Mouse (Mus musculus) adrenal gland, adult 18-20 months (tissue): ENCODE measurements around the gene Tpra1. TPM values are rescaled to one million over a fixed set of nuclear protein-coding genes. Genes with fewer than 3 reads are reported as not detected.

Experiments used
- DNase-seq, 2 experiments: peaks; one replicate each; pipeline ENCODE4 v3.0.0; 2021 to 2022; ENCODE audit warnings: low spot score in 2 of 2
- total RNA-seq, 2 experiments: library from RNA; stranded (reverse); gene quantifications; 1 replicate in 1 of 2; 2 replicates in 1 of 2; pipeline ENCODE4 v1.2.3; 2021

The Tpra1 gene
- total RNA-seq, 2 experiments from 2014 or later: 103 to 106 TPM

DNA sequence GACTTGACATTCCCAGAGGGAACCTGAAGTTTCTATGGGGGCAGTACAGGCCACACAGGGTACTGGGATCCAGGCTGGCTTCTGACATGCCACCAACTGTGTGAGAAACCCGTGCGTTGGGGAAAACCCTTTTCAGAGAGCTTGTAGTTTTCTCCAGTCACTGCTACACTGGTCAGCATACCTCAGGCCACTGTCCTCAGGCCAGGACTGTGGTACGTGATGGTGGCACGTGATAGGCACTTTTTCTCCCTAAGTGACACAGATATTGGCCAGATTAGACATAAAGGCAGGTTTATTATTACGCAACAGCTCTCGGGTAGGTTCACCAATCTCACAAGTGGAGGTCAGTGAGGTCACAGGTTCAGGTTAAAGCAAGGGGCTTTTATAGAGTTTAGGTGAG lies 41.6 kb downstream of the Tpra1 start:
- no peak for DNase-seq

GRCm38 (mm10) chr6:88946442-88946841 lies 44.4 kb downstream of the Tpra1 start:
- no peak for DNase-seq

DNA sequence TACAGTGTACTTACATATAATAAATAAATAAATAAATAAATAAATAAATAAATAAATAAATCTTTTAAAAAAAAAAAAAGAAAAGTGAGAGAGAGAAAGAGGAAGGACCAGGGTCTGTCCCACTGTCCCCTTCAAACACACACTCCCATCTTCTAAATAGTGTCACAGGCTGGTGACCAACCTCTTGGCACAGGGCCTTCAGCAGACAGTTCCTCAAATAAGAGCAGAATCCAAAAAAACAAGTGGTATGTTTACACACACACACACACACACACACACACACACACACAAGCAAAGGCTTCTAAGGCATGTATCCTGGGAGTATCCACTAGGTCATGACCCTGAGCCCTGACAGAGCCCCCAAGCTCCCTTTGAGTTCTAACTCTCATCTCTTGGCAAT lies 45.7 kb downstream of the Tpra1 start:
- no peak for DNase-seq

- no peak for DNase-seq
Observed at GRCm38 (mm10) chr6:88956725-88957124, 54.7 kb downstream of the Tpra1 start.

- no peak for DNase-seq
Observed at GRCm38 (mm10) chr6:88957313-88957712, 55.3 kb downstream of the Tpra1 start.

GRCm38 (mm10) chr6:88957801-88958211 lies 55.8 kb downstream of the Tpra1 start:
- DNase-seq: no peak

DNA sequence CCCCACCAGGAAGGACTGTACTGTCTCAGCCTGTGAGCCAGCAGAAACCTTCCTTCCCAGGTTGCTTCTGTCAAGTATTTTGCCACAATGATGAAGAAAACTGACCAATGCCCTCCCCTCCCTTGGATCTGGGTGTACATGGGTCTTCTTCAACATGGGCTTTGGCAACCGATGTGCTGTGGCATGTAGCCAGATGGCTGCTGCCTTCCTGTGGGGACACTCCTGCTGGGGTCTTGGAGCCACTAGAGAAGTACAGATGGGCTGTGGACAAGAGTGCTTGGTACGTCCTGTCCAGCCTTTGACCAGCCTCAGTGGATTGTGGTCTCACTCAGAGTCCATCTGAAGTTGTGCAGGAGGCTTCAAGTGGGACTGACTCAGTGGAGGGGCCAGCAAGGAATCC lies 56.3 kb downstream of the Tpra1 start:
- no peak for DNase-seq

GRCm38 (mm10) chr6:88959834-88960233 lies 57.8 kb downstream of the Tpra1 start:
- DNase-seq: no peak

GRCm38 (mm10) chr6:88960941-88961340 lies 58.9 kb downstream of the Tpra1 start:
- no peak for DNase-seq

Other genes with a start within 250 kb of the Tpra1 start
- gene Mgll, start 177.8 kb upstream of the Tpra1 start, total RNA-seq: 100 to 1,000 TPM; 197 to 247 TPM
- gene Abtb1, start 60.3 kb upstream of the Tpra1 start, total RNA-seq: 10 to 100 TPM; 17.1 to 25.0 TPM
- gene Podxl2, start 27.2 kb upstream of the Tpra1 start, total RNA-seq: 10 to 100 TPM; 41.2 to 69.3 TPM
- gene Mcm2, start 3.5 kb upstream of the Tpra1 start, total RNA-seq: 10 to 100 TPM; 23.7 to 26.9 TPM